Mouse (Mus musculus) limb, embryonic 13.5 days (tissue): ENCODE results near the gene Rps29. TPM values are rescaled to one million over a fixed set of nuclear protein-coding genes. Genes with fewer than 3 reads are reported as not detected.

Experiments used
- microRNA-seq: library from miRNA; unstranded; fragments of <30 nt; microRNA quantifications from one replicate; pipeline ENCODE4, GENCODE M21; 2016
- polyA plus RNA-seq: library from polyadenylated mRNA; unstranded; fragments of >200 nt; fragmentation: Nextera tagmentation; extraction: Ambion mirVana; gene quantifications from 2 replicates; pipeline ENCODE4 v1.2.1, GENCODE M21; 2015

The Rps29 gene
- polyA plus RNA-seq, 1 experiment from 2014 or later, result 1,605 TPM

Small RNA genes within 50 kb of the gene (microRNA-seq; reads per million reads assigned to microRNA genes)
- not detected for gene Gm47287
- gene Gm47295, result 0.70 reads per million

Other genes starting within 250 kb of the Rps29 start
- 21.7 and 22.6 TPM in 2 replicates for gene Lrr1, start 9.6 kb upstream of the Rps29 start, polyA plus RNA-seq
- 515 and 534 TPM in 2 replicates for gene Rpl36al, start 24.9 kb upstream of the Rps29 start, polyA plus RNA-seq
- gene Mgat2, start 25.0 kb upstream of the Rps29 start, polyA plus RNA-seq, result 45.1 and 48.2 TPM in 2 replicates
- 38.7 and 40.4 TPM in 2 replicates for gene Gm49383, start 37.9 kb upstream of the Rps29 start, polyA plus RNA-seq
- gene Dnaaf2, start 39.2 kb upstream of the Rps29 start, polyA plus RNA-seq, result 10.4 and 11.4 TPM in 2 replicates
- 31.8 and 32.1 TPM in 2 replicates for gene Gm49384, start 45.1 kb upstream of the Rps29 start, polyA plus RNA-seq
- gene Pole2, start 69.0 kb upstream of the Rps29 start, polyA plus RNA-seq, result 26.5 and 29.8 TPM in 2 replicates
- 6.5 and 9.6 TPM in 2 replicates for gene Klhdc1, start 82.0 kb upstream of the Rps29 start, polyA plus RNA-seq
- 160 TPM in 2 replicates for gene Klhdc2, start 137.5 kb upstream of the Rps29 start, polyA plus RNA-seq
- gene Nemf, start 198.0 kb upstream of the Rps29 start, polyA plus RNA-seq, result 103 and 108 TPM in 2 replicates
- gene Arf6, start 213.0 kb upstream of the Rps29 start, polyA plus RNA-seq, result 45.6 and 45.9 TPM in 2 replicates
- gene Gm9887, start 213.3 kb upstream of the Rps29 start, polyA plus RNA-seq, result 1.0 and 1.4 TPM in 2 replicates